Comparison of ENCODE assay signal across 9 mouse cellular contexts in genomic region chr9:43270723-43271252, GRCm38 (mm10). TPM values are rescaled to one million over a fixed set of nuclear protein-coding genes. Genes with fewer than 3 reads are reported as not detected.
DNase-seq lines count a peak whose midpoint lies in the region; ATAC-seq and TF ChIP-seq lines count a peak whose summit lies in the region.
"Had no signal": no experiment of that assay in that cellular context is flagged by ENCODE, and none has a peak within 500 bp of the region (broad histone marks: within the 10 kb centered on the region; RNA-seq: fewer than 3 reads in every experiment).

No protein-coding gene starts in this region.

- H3K4me3 ChIP-seq in embryonic facial prominence, embryonic 11.5 days (ENCODE audit: low read depth, low read length) = 0 out of 2 replicates have a peak overlapping the region, but pooled peaks have one; percentile 8
- H3K4me3 ChIP-seq in hindbrain, embryonic 16.5 days (ENCODE audit: low read length) = peak overlapping the region; percentile 19; the same call in 1 of the 2 replicates
- H3K4me3 ChIP-seq in limb, embryonic 14.5 days (replicated peaks; ENCODE audit: low read length) = 0 out of 2 replicates have a peak overlapping the region, but pooled peaks have one; percentile 1
- no peak overlapping the region; the same call in 1 of the 2 replicates for H3K4me3 ChIP-seq in stomach, embryonic 16.5 days (replicated peaks; ENCODE audit: low read length)

- no peaks in the 10 kb centered on the region for H3K36me3 ChIP-seq in embryonic facial prominence, embryonic 11.5 days (replicated peaks; ENCODE audit: control insufficient read depth, insufficient read depth, low read depth, low read length)
- H3K36me3 ChIP-seq in hindbrain, embryonic 16.5 days (ENCODE audit: control insufficient read depth, insufficient read depth, low read length) = no peaks in the 10 kb centered on the region
- H3K36me3 ChIP-seq in limb, embryonic 14.5 days (ENCODE audit: control insufficient read depth, insufficient read depth, low read length) = no peaks in the 10 kb centered on the region
- no peaks in the 10 kb centered on the region for H3K36me3 ChIP-seq in stomach, embryonic 16.5 days (ENCODE audit: control insufficient read depth, insufficient read depth, low read length)

- intact Hi-C loops in gastrocnemius, postnatal 36 days (cut with DNase I) = no loop called here

- 2% methylated on average over 17 of the region's 17 CpGs for WGBS in embryonic facial prominence, embryonic 11.5 days
- 2% methylated on average over 17 of the region's 17 CpGs for WGBS in hindbrain, embryonic 16.5 days
- 9% methylated on average over 16 of the region's 17 CpGs for WGBS in limb, embryonic 14.5 days
- WGBS in stomach, embryonic 16.5 days = 21% methylated on average over 17 of the region's 17 CpGs

- peaks cover 13% of the 10 kb centered on the region; the same call in 1 of the 2 replicates for H3K27me3 ChIP-seq in embryonic facial prominence, embryonic 11.5 days (ENCODE audit: control insufficient read depth, insufficient read depth, low read length)
- H3K27me3 ChIP-seq in hindbrain, embryonic 16.5 days (replicated peaks; ENCODE audit: control insufficient read depth, insufficient read depth, low read length) = peaks cover 34% of the 10 kb centered on the region
- no peaks in the 10 kb centered on the region for H3K27me3 ChIP-seq in limb, embryonic 14.5 days (ENCODE audit: control insufficient read depth, insufficient read depth, low read length)
- H3K27me3 ChIP-seq in stomach, embryonic 16.5 days (ENCODE audit: control insufficient read depth, insufficient read depth, low read length) = peaks cover 16% of the 10 kb centered on the region

- peak; percentile 36; the same call in 1 of the 2 replicates for ATAC-seq in embryonic facial prominence, embryonic 11.5 days (replicated peaks; ENCODE audit: insufficient number of reproducible peaks, low FRiP score, low TSS enrichment, low read depth)
- no peak for ATAC-seq in hindbrain, embryonic 16.5 days
- ATAC-seq in limb, embryonic 14.5 days (ENCODE audit: low FRiP score, low read depth) = no peak
- ATAC-seq in stomach, embryonic 16.5 days (ENCODE audit: insufficient read depth, low FRiP score) = no peak

- H3K9ac ChIP-seq in embryonic facial prominence, embryonic 11.5 days (replicated peaks; ENCODE audit: low read length) = 0 out of 2 replicates have a peak overlapping the region, but pooled peaks have one; percentile 2
- no peak overlapping the region for H3K9ac ChIP-seq in hindbrain, embryonic 16.5 days (ENCODE audit: low read depth, low read length)
- H3K9ac ChIP-seq in limb, embryonic 14.5 days (ENCODE audit: low read depth, low read length, severe bottlenecking) = no peak overlapping the region
- peak overlapping the region; percentile 36 for H3K9ac ChIP-seq in stomach, embryonic 16.5 days (ENCODE audit: low read length)

- no peaks in the 10 kb centered on the region for H3K9me3 ChIP-seq in embryonic facial prominence, embryonic 11.5 days (replicated peaks; ENCODE audit: control insufficient read depth, low read length)
- no peaks in the 10 kb centered on the region; the same call in none of the 2 replicates for H3K9me3 ChIP-seq in hindbrain, embryonic 16.5 days (ENCODE audit: control insufficient read depth, low read length)
- H3K9me3 ChIP-seq in limb, embryonic 14.5 days (ENCODE audit: control insufficient read depth, low read length) = no peaks in the 10 kb centered on the region
- H3K9me3 ChIP-seq in stomach, embryonic 16.5 days (replicated peaks; ENCODE audit: control insufficient read depth, low read length) = no peaks in the 10 kb centered on the region

- peaks cover 10% of the 10 kb centered on the region; the same call in 1 of the 2 replicates for H3K4me1 ChIP-seq in embryonic facial prominence, embryonic 11.5 days (ENCODE audit: control insufficient read depth, insufficient read depth, low read length)
- peaks cover 5% of the 10 kb centered on the region for H3K4me1 ChIP-seq in hindbrain, embryonic 16.5 days (ENCODE audit: control insufficient read depth, insufficient read depth, low read depth, low read length)
- H3K4me1 ChIP-seq in limb, embryonic 14.5 days (ENCODE audit: control insufficient read depth, insufficient read depth, low read length) = peaks cover 15% of the 10 kb centered on the region
- H3K4me1 ChIP-seq in stomach, embryonic 16.5 days (ENCODE audit: control insufficient read depth, insufficient read depth, low read length) = 0 out of 2 replicates have a peak, but pooled peaks cover 5% of the 10 kb centered on the region

- peak; percentile 20 for DNase-seq in kidney, adult 18-20 months
- no peak for DNase-seq in kidney, adult 11 months
- no peak for DNase-seq in embryonic facial prominence, embryonic 11.5 days (ENCODE audit: low spot score)
- no peak for DNase-seq in limb, embryonic 14.5 days (ENCODE audit: low spot score)
- no peak for DNase-seq in cerebellum, adult 9-11 months
- DNase-seq in gastrocnemius, postnatal 36 days = no peak

- no peak for TF ChIP-seq POLR2A in limb, embryonic 14.5 days (IDR thresholded peaks at IDR 0.05; ENCODE audit: borderline replicate concordance, extremely low read depth, insufficient read depth, insufficient read length)

- no peak overlapping the region for H3K27ac ChIP-seq in embryonic facial prominence, embryonic 11.5 days (replicated peaks; ENCODE audit: low read depth, low read length)
- H3K27ac ChIP-seq in hindbrain, embryonic 16.5 days (ENCODE audit: low read depth, low read length) = no peak overlapping the region
- H3K27ac ChIP-seq in limb, embryonic 14.5 days (replicated peaks; ENCODE audit: low read depth, low read length) = no peak overlapping the region
- H3K27ac ChIP-seq in stomach, embryonic 16.5 days (ENCODE audit: low read length) = no peak overlapping the region

- H3K4me2 ChIP-seq in embryonic facial prominence, embryonic 11.5 days (ENCODE audit: low read depth, low read length) = peak overlapping the region; percentile 27
- H3K4me2 ChIP-seq in hindbrain, embryonic 16.5 days (ENCODE audit: low read length) = peak overlapping the region; percentile 32
- H3K4me2 ChIP-seq in limb, embryonic 14.5 days (replicated peaks; ENCODE audit: low read depth, low read length, severe bottlenecking) = peak overlapping the region; percentile 33
- peak overlapping the region; percentile 25; the same call in 1 of the 2 replicates for H3K4me2 ChIP-seq in stomach, embryonic 16.5 days (ENCODE audit: low read depth, low read length)

RNA-seq across cellular contexts. Expression of gene Oaf, which starts 31.1 kb away (rescaled TPM):
- polyA plus RNA-seq in embryonic facial prominence, embryonic 11.5 days (2014; fragmentation: Nextera tagmentation; extraction: Ambion mirVana) = 73.3 and 73.5 TPM in 2 replicates
- polyA plus RNA-seq in hindbrain, embryonic 16.5 days (2015; fragmentation: Nextera tagmentation; extraction: Ambion mirVana) = 4.1 and 7.0 TPM in 2 replicates
- 149 and 154 TPM in 2 replicates for polyA plus RNA-seq in limb, embryonic 14.5 days (2012; rRNA removed)
- polyA plus RNA-seq in limb, embryonic 14.5 days (2014; fragmentation: Nextera tagmentation; extraction: Ambion mirVana) = 145 and 172 TPM in 2 replicates
- polyA plus RNA-seq in stomach, embryonic 16.5 days (2015; fragmentation: Nextera tagmentation; extraction: Ambion mirVana) = 31.4 and 36.2 TPM in 2 replicates
- 10 to 100 TPM in 1 of 2 experiments, 1 to 10 TPM in 1; 5.4 to 10.7 TPM for total RNA-seq in gastrocnemius, postnatal 36 days (2021)

RNA-seq across cellular contexts. Expression of gene Trim29, which starts 39.9 kb away (rescaled TPM):
- polyA plus RNA-seq in embryonic facial prominence, embryonic 11.5 days (2014; fragmentation: Nextera tagmentation; extraction: Ambion mirVana) = 4.9 and 6.1 TPM in 2 replicates
- polyA plus RNA-seq in hindbrain, embryonic 16.5 days (2015; fragmentation: Nextera tagmentation; extraction: Ambion mirVana) = not detected in 2 replicates
- 41.5 and 49.4 TPM in 2 replicates for polyA plus RNA-seq in limb, embryonic 14.5 days (2012; rRNA removed)
- polyA plus RNA-seq in limb, embryonic 14.5 days (2014; fragmentation: Nextera tagmentation; extraction: Ambion mirVana) = 68.8 and 77.6 TPM in 2 replicates
- 54.1 and 69.6 TPM in 2 replicates for polyA plus RNA-seq in stomach, embryonic 16.5 days (2015; fragmentation: Nextera tagmentation; extraction: Ambion mirVana)
- total RNA-seq in gastrocnemius, postnatal 36 days (2021) = under 1 TPM; 0.10 TPM
- total RNA-seq: MEL had no signal

Comparison
In these comparisons a context has a peak if more than half of its experiments do, and no peak if none do; other contexts are left out.
1. H3K9ac ChIP-seq: peak in embryonic facial prominence, embryonic 11.5 days (single experiment) and stomach, embryonic 16.5 days (single experiment); none in hindbrain, embryonic 16.5 days (single experiment) and limb, embryonic 14.5 days (single experiment).
2. Peak in every context shown above with its lines, with median percentiles within 50 percentile points of each other: H3K4me2 ChIP-seq.